Mouse (Mus musculus) liver, embryonic 16.5 days (tissue): Measurements from ENCODE around the gene Syce3. TPM values are rescaled to one million over a fixed set of nuclear protein-coding genes. Genes with fewer than 3 reads are reported as not detected.

Experiments used
- ATAC-seq: fragments of 200-750 bp; cut with Nextera tagmentation; 2 replicates; pipeline ENCODE4 v1.8.0; 2017; ENCODE audit warnings: low read depth, mild to moderate bottlenecking, moderate number of reproducible peaks, moderate library complexity
- H3K27ac ChIP-seq: fragments of 300-500 bp; sonication (generic); 2 replicates; pipeline ENCODE4 v1.5.1; 2014; ENCODE audit warnings: mild to moderate bottlenecking, low read length
- H3K27me3 ChIP-seq: fragments of 300-500 bp; sonication (generic); 2 replicates; pipeline ENCODE4 v1.6.1; 2014; ENCODE audit warnings: low read depth, low read length, mixed read lengths; ENCODE audit not compliant: control insufficient read depth, insufficient read depth
- H3K36me3 ChIP-seq: fragments of 300-500 bp; sonication (generic); 2 replicates; pipeline ENCODE4 v1.6.1; 2014; ENCODE audit warnings: mild to moderate bottlenecking; ENCODE audit not compliant: control insufficient read depth, insufficient read depth
- H3K4me1 ChIP-seq: fragments of 300-500 bp; sonication (generic); 2 replicates; pipeline ENCODE4 v1.6.1; 2014; ENCODE audit warnings: low read depth, low read length, mixed read lengths; ENCODE audit not compliant: control insufficient read depth
- H3K4me2 ChIP-seq: fragments of 300-500 bp; sonication (generic); 2 replicates; pipeline ENCODE4 v1.6.1; 2014; ENCODE audit warnings: low read depth, low read length, mixed read lengths
- H3K4me3 ChIP-seq: fragments of 300-500 bp; sonication (generic); 2 replicates; pipeline ENCODE4 v1.5.1; 2014; ENCODE audit warnings: low read depth, mild to moderate bottlenecking, low read length
- H3K9ac ChIP-seq: fragments of 300-500 bp; sonication (generic); 2 replicates; pipeline ENCODE4 v1.6.1; 2014; ENCODE audit warnings: low read depth, low read length
- H3K9me3 ChIP-seq: fragments of 300-500 bp; sonication (generic); replicated peaks from 2 replicates; pipeline ENCODE4 v1.6.1; 2016; ENCODE audit warnings: low read length; ENCODE audit not compliant: control insufficient read depth
- WGBS: fragments of 180-500 bp; shearing (Covaris S2); extraction: QIAGEN DNeasy Blood & Tissue Kit; methylation state at CpG from one replicate; pipeline ENCODE4 v1.1.7; 2014; ENCODE audit not compliant: insufficient replicate concordance; 5-methylcytosine and 5-hydroxymethylcytosine counted together
- polyA plus RNA-seq: library from polyadenylated mRNA; unstranded; fragments of >200 nt; fragmentation: Nextera tagmentation; extraction: Ambion mirVana; gene quantifications from 2 replicates; pipeline ENCODE4 v1.2.1, GENCODE M21; 2015

Gene Syce3
- polyA plus RNA-seq, 1 experiment from 2014 or later: not detected

DNA sequence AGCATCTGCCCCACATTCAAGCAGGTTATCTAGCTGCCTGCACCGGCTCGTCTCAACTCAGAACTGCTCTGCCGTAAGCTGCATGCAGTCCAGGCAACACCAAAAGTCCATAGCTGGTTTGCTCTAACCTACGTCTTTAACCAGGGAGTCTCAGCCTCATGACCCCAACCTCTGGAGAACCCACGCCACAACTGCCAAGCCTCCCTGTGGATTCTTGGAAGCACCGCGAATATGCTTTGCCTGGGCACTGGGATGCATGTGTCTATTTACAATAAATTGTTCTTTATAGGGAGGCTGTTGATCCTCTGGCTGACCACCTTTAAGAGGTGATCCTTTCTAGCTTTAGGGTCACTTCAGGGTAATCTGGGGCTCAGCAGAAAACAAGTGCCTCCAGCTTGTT lies 37.8 kb downstream of the Syce3 start:
- Histone ChIP-seq H3K4me2 (peak overlapping the region; percentile 100), H3K9me3 (no peaks in the 10 kb centered on the region), H3K4me1 (peaks cover 17% of the 10 kb centered on the region), H3K27ac (peak overlapping the region; percentile 19; the same call in 1 of the 2 replicates), H3K36me3 (peaks cover 50% of the 10 kb centered on the region), H3K27me3 (peaks cover 13% of the 10 kb centered on the region), H3K9ac (no peak overlapping the region), H3K4me3 (peak overlapping the region; percentile 82; the same call in 1 of the 2 replicates)
- no peak for ATAC-seq
- WGBS: 79% methylated on average over 7 of the region's 7 CpGs

DNA sequence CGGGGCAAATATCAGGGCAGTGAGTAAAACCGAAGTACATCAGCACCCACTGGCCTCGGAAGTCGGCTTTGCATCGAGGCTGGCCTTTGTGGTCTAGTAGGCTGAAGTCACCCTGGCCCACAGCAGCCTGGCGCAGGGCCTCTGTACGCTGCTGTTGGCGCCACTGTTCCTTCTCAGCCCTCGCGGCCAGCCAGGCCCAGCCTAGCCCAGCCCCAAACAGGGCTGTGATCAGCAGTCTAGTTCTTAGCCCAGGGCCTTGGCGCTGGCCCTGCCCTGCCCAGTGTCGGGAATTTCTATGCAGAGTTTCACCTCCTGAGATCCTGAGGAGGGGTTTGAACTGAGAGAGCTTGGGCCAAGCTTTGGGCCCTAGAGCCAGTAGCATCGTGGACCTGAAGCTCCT lies 38.2 kb downstream of the Syce3 start:
- H3K36me3 ChIP-seq: peaks cover 55% of the 10 kb centered on the region
- no peak overlapping the region for H3K4me2 ChIP-seq
- H3K27ac ChIP-seq: 0 out of 2 replicates have a peak overlapping the region, but pooled peaks have one; percentile 19
- H3K9me3 ChIP-seq: no peaks in the 10 kb centered on the region
- peaks cover 12% of the 10 kb centered on the region for H3K4me1 ChIP-seq
- no peak for ATAC-seq
- H3K27me3 ChIP-seq: peaks cover 8% of the 10 kb centered on the region
- H3K9ac ChIP-seq: no peak overlapping the region
- 77% methylated on average over 13 of the region's 13 CpGs for WGBS
- H3K4me3 ChIP-seq: no peak overlapping the region

- H3K4me1 ChIP-seq: no peaks in the 10 kb centered on the region
- H3K4me2 ChIP-seq: no peak overlapping the region
- WGBS: 85% methylated on average over 4 of the region's 4 CpGs
- H3K9me3 ChIP-seq: no peaks in the 10 kb centered on the region
- no peak overlapping the region for H3K27ac ChIP-seq
- H3K27me3 ChIP-seq: no peaks in the 10 kb centered on the region
- no peak for ATAC-seq
- H3K36me3 ChIP-seq: peaks cover 88% of the 10 kb centered on the region
- H3K9ac ChIP-seq: no peak overlapping the region
- H3K4me3 ChIP-seq: no peak overlapping the region
Measured at GRCm38 (mm10) chr15:89365141-89365551, 45.2 kb downstream of the Syce3 start.

- no peak overlapping the region for H3K4me2 ChIP-seq
- H3K27me3 ChIP-seq: no peaks in the 10 kb centered on the region
- H3K9me3 ChIP-seq: no peaks in the 10 kb centered on the region
- WGBS: 86% methylated on average over 7 of the region's 7 CpGs
- ATAC-seq: no peak
- no peak overlapping the region for H3K27ac ChIP-seq
- no peak overlapping the region for H3K9ac ChIP-seq
- peaks cover 69% of the 10 kb centered on the region for H3K36me3 ChIP-seq
- no peak overlapping the region for H3K4me3 ChIP-seq
- peaks cover 7% of the 10 kb centered on the region for H3K4me1 ChIP-seq
Measured at GRCm38 (mm10) chr15:89363051-89363450, 47.3 kb downstream of the Syce3 start.

DNA sequence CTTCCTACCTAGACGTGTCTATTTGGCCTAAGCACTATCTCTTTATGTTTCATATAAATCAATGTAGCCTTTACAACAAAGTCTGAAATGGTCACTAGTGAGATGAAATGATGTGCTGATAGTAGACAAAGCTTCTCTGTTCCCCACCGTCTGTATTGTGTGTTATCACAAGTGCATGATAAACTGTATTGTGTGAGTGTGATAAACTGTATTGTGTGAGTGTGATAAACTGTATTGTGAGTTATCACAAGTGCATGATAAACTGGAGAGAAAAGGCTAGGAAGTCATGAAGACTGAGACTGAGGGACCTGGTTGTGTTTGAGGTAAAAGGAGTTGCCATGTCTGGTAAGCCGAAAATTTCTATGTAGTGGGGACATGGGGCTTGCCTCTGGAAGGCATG lies 51.5 kb downstream of the Syce3 start:
- no peak overlapping the region for H3K4me2 ChIP-seq
- peaks cover 28% of the 10 kb centered on the region for H3K36me3 ChIP-seq
- H3K27ac ChIP-seq: no peak overlapping the region
- no peak for ATAC-seq
- no peak overlapping the region for H3K9ac ChIP-seq
- H3K4me3 ChIP-seq: no peak overlapping the region
- H3K27me3 ChIP-seq: no peaks in the 10 kb centered on the region
- no peaks in the 10 kb centered on the region for H3K9me3 ChIP-seq
- WGBS: 42% methylated on average over 3 of the region's 3 CpGs
- peaks cover 27% of the 10 kb centered on the region for H3K4me1 ChIP-seq

- no peaks in the 10 kb centered on the region for H3K9me3 ChIP-seq
- H3K4me2 ChIP-seq: peak overlapping the region; percentile 76
- H3K27me3 ChIP-seq: no peaks in the 10 kb centered on the region
- peak overlapping the region; percentile 81 for H3K9ac ChIP-seq
- H3K4me1 ChIP-seq: peaks cover 28% of the 10 kb centered on the region
- peaks cover 33% of the 10 kb centered on the region for H3K36me3 ChIP-seq
- ATAC-seq: peak; percentile 64
- peak overlapping the region; percentile 80 for H3K4me3 ChIP-seq
- WGBS: under 1% methylated on average over 15 of the region's 15 CpGs
- H3K27ac ChIP-seq: peak overlapping the region; percentile 79
Measured at GRCm38 (mm10) chr15:89356372-89356771, 53.9 kb downstream of the Syce3 start.

- Histone ChIP-seq H3K36me3 (peaks cover 35% of the 10 kb centered on the region), H3K4me1 (peaks cover 28% of the 10 kb centered on the region), H3K4me3 (peak within 1 kb of the TSS; percentile 80), H3K4me2 (peak within 1 kb of the TSS; percentile 86), H3K9me3 (no peaks in the 10 kb centered on the region), H3K27ac (peak within 1 kb of the TSS; percentile 88), H3K27me3 (no peaks in the 10 kb centered on the region), H3K9ac (peak within 1 kb of the TSS; percentile 93)
- ATAC-seq: peak; percentile 90
- WGBS: under 1% methylated on average over 64 of the region's 64 CpGs
Measured at GRCm38 (mm10) chr15:89355241-89356187, 54.8 kb downstream of the Syce3 start, which contains the start of the genes Lmf2 and Ncaph2. Gene Lmf2 (minus strand): TSS chr15:89355659. Gene Ncaph2 (plus strand): TSS chr15:89355719.

DNA sequence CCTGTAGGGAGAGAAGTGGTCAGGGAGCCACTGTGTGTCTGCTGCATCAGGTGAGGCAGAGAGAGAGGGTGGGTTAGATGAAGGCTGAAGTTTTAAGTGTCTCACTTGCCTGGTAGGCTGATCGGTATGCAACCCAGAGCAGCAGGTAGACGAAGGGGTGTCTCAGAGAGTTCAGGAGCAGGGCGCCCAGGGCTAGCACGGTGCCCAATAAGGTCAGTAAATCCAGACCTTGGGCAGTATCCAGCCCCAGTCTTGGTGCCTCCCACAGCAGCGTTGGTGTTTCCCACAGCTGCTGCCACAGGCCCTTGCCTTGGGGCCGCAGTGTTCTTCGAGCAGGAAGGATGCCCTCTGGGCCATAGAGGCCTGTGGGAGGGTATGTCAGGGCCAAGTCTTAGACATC lies 55.8 kb downstream of the Syce3 start:
- no peak for ATAC-seq
- peaks cover 29% of the 10 kb centered on the region for H3K36me3 ChIP-seq
- no peaks in the 10 kb centered on the region for H3K9me3 ChIP-seq
- 74% methylated on average over 7 of the region's 7 CpGs for WGBS
- H3K27ac ChIP-seq: peak overlapping the region; percentile 88
- H3K27me3 ChIP-seq: no peaks in the 10 kb centered on the region
- peak overlapping the region; percentile 86 for H3K4me2 ChIP-seq
- H3K4me3 ChIP-seq: peak overlapping the region; percentile 80
- H3K4me1 ChIP-seq: peaks cover 28% of the 10 kb centered on the region
- H3K9ac ChIP-seq: peak overlapping the region; percentile 93

- Histone ChIP-seq H3K4me1 (peaks cover 24% of the 10 kb centered on the region), H3K27ac (no peak overlapping the region), H3K4me3 (peak overlapping the region; percentile 80), H3K27me3 (no peaks in the 10 kb centered on the region), H3K9ac (peak overlapping the region; percentile 93; the same call in 1 of the 2 replicates), H3K9me3 (no peaks in the 10 kb centered on the region), H3K4me2 (no peak overlapping the region), H3K36me3 (peaks cover 29% of the 10 kb centered on the region)
- ATAC-seq: no peak
- WGBS: 90% methylated on average over 16 of the region's 16 CpGs
Measured at GRCm38 (mm10) chr15:89353837-89354236, 56.5 kb downstream of the Syce3 start.
